Mouse (Mus musculus): ENCODE results near the gene Ttll11. TPM values are rescaled to one million over a fixed set of nuclear protein-coding genes. Genes with fewer than 3 reads are reported as not detected.

Ttll11 gene
- polyA plus RNA-seq, 1 experiment from 2014 or later, result 0.45 TPM

GRCm38 (mm10) chr2:35776935-35777334 is 202.8 kb downstream of the Ttll11 start:
- Histone ChIP-seq H3K4me3 (ENCODE audit: low read depth, low read length) (no peak overlapping the region), H3K4me1 (replicated peaks; ENCODE audit: control insufficient read depth, insufficient read depth, low read length) (no peaks in the 10 kb centered on the region), H3K9ac (ENCODE audit: low read depth, low read length) (no peak overlapping the region), H3K4me2 (no peak overlapping the region), H3K9me3 (ENCODE audit: control insufficient read depth, low read length) (no peaks in the 10 kb centered on the region), H3K27me3 (replicated peaks; ENCODE audit: control insufficient read depth, insufficient read depth, low read length) (no peaks in the 10 kb centered on the region), H3K27ac (ENCODE audit: low read depth, low read length) (no peak overlapping the region), H3K36me3 (ENCODE audit: control insufficient read depth, insufficient read depth, low read length) (no peaks in the 10 kb centered on the region)
- WGBS, result 78% methylated on average over 9 of the region's 9 CpGs
- DNase-seq (ENCODE audit: low spot score) (no peak), ATAC-seq (replicated peaks; ENCODE audit: low FRiP score) (no peak)

GRCm38 (mm10) chr2:35775651-35776055 is 204.1 kb downstream of the Ttll11 start:
- no peak for DNase-seq (ENCODE audit: low spot score)
- H3K27ac ChIP-seq (ENCODE audit: low read depth, low read length), result no peak overlapping the region; the same call in 1 of the 2 replicates
- H3K27me3 ChIP-seq (replicated peaks; ENCODE audit: control insufficient read depth, insufficient read depth, low read length), result no peaks in the 10 kb centered on the region
- no peak overlapping the region for H3K9ac ChIP-seq (ENCODE audit: low read depth, low read length)
- H3K4me1 ChIP-seq (replicated peaks; ENCODE audit: control insufficient read depth, insufficient read depth, low read length), result no peaks in the 10 kb centered on the region
- no peaks in the 10 kb centered on the region for H3K36me3 ChIP-seq (ENCODE audit: control insufficient read depth, insufficient read depth, low read length)
- H3K4me2 ChIP-seq, result no peak overlapping the region
- ATAC-seq (replicated peaks; ENCODE audit: low FRiP score), result no peak
- WGBS, result 38% methylated on average over 5 of the region's 5 CpGs
- H3K4me3 ChIP-seq (ENCODE audit: low read depth, low read length), result no peak overlapping the region
- H3K9me3 ChIP-seq (ENCODE audit: control insufficient read depth, low read length), result no peaks in the 10 kb centered on the region

GRCm38 (mm10) chr2:35770541-35770940 is 209.2 kb downstream of the Ttll11 start:
- H3K36me3 ChIP-seq (ENCODE audit: control insufficient read depth, insufficient read depth, low read length), result no peaks in the 10 kb centered on the region
- no peaks in the 10 kb centered on the region for H3K4me1 ChIP-seq (replicated peaks; ENCODE audit: control insufficient read depth, insufficient read depth, low read length)
- H3K4me3 ChIP-seq (ENCODE audit: low read depth, low read length), result no peak overlapping the region
- no peaks in the 10 kb centered on the region; the same call in 1 of the 2 replicates for H3K27me3 ChIP-seq (replicated peaks; ENCODE audit: control insufficient read depth, insufficient read depth, low read length)
- no peak for DNase-seq (ENCODE audit: low spot score)
- no peak overlapping the region for H3K27ac ChIP-seq (ENCODE audit: low read depth, low read length)
- no peak overlapping the region for H3K4me2 ChIP-seq
- 72% methylated on average over 2 of the region's 2 CpGs for WGBS
- ATAC-seq (replicated peaks; ENCODE audit: low FRiP score), result no peak
- H3K9me3 ChIP-seq (ENCODE audit: control insufficient read depth, low read length), result no peaks in the 10 kb centered on the region
- no peak overlapping the region for H3K9ac ChIP-seq (ENCODE audit: low read depth, low read length)

- Histone ChIP-seq H3K36me3 (ENCODE audit: control insufficient read depth, insufficient read depth, low read length) (no peaks in the 10 kb centered on the region), H3K9ac (ENCODE audit: low read depth, low read length) (no peak overlapping the region), H3K27me3 (replicated peaks; ENCODE audit: control insufficient read depth, insufficient read depth, low read length) (no peaks in the 10 kb centered on the region; the same call in 1 of the 2 replicates), H3K4me1 (replicated peaks; ENCODE audit: control insufficient read depth, insufficient read depth, low read length) (no peaks in the 10 kb centered on the region), H3K27ac (ENCODE audit: low read depth, low read length) (no peak overlapping the region), H3K9me3 (ENCODE audit: control insufficient read depth, low read length) (no peaks in the 10 kb centered on the region), H3K4me2 (no peak overlapping the region), H3K4me3 (ENCODE audit: low read depth, low read length) (no peak overlapping the region)
- DNase-seq (ENCODE audit: low spot score) (no peak), ATAC-seq (replicated peaks; ENCODE audit: low FRiP score) (no peak)
- WGBS, result 76% methylated on average over 12 of the region's 12 CpGs
Observed at GRCm38 (mm10) chr2:35769398-35769797, 210.3 kb downstream of the Ttll11 start.

GRCm38 (mm10) chr2:35768538-35769238 is 211.0 kb downstream of the Ttll11 start:
- Histone ChIP-seq H3K27me3 (replicated peaks; ENCODE audit: control insufficient read depth, insufficient read depth, low read length) (no peaks in the 10 kb centered on the region; the same call in 1 of the 2 replicates), H3K36me3 (ENCODE audit: control insufficient read depth, insufficient read depth, low read length) (no peaks in the 10 kb centered on the region), H3K4me1 (replicated peaks; ENCODE audit: control insufficient read depth, insufficient read depth, low read length) (no peaks in the 10 kb centered on the region), H3K4me3 (ENCODE audit: low read depth, low read length) (no peak overlapping the region), H3K4me2 (no peak overlapping the region), H3K9ac (ENCODE audit: low read depth, low read length) (no peak overlapping the region), H3K9me3 (ENCODE audit: control insufficient read depth, low read length) (no peaks in the 10 kb centered on the region), H3K27ac (ENCODE audit: low read depth, low read length) (no peak overlapping the region)
- no peak for DNase-seq (ENCODE audit: low spot score)
- 34% methylated on average over 4 of the region's 4 CpGs for WGBS
- ATAC-seq (replicated peaks; ENCODE audit: low FRiP score), result peak; percentile 43

GRCm38 (mm10) chr2:35767834-35768537 is 211.7 kb downstream of the Ttll11 start:
- Histone ChIP-seq H3K4me3 (ENCODE audit: low read depth, low read length) (no peak overlapping the region), H3K27ac (ENCODE audit: low read depth, low read length) (no peak overlapping the region), H3K27me3 (replicated peaks; ENCODE audit: control insufficient read depth, insufficient read depth, low read length) (no peaks in the 10 kb centered on the region; the same call in 1 of the 2 replicates), H3K36me3 (ENCODE audit: control insufficient read depth, insufficient read depth, low read length) (no peaks in the 10 kb centered on the region), H3K4me2 (no peak overlapping the region), H3K4me1 (replicated peaks; ENCODE audit: control insufficient read depth, insufficient read depth, low read length) (no peaks in the 10 kb centered on the region), H3K9ac (ENCODE audit: low read depth, low read length) (no peak overlapping the region), H3K9me3 (ENCODE audit: control insufficient read depth, low read length) (no peaks in the 10 kb centered on the region)
- ATAC-seq (replicated peaks; ENCODE audit: low FRiP score), result no peak
- 36% methylated on average over 14 of the region's 14 CpGs for WGBS
- no peak for DNase-seq (ENCODE audit: low spot score)

GRCm38 (mm10) chr2:35764328-35764727 is 215.4 kb downstream of the Ttll11 start:
- Histone ChIP-seq H3K4me1 (replicated peaks; ENCODE audit: control insufficient read depth, insufficient read depth, low read length) (no peaks in the 10 kb centered on the region), H3K4me3 (ENCODE audit: low read depth, low read length) (no peak overlapping the region), H3K9ac (ENCODE audit: low read depth, low read length) (no peak overlapping the region), H3K36me3 (ENCODE audit: control insufficient read depth, insufficient read depth, low read length) (no peaks in the 10 kb centered on the region), H3K27me3 (replicated peaks; ENCODE audit: control insufficient read depth, insufficient read depth, low read length) (no peaks in the 10 kb centered on the region; the same call in 1 of the 2 replicates), H3K4me2 (no peak overlapping the region), H3K9me3 (ENCODE audit: control insufficient read depth, low read length) (no peaks in the 10 kb centered on the region), H3K27ac (ENCODE audit: low read depth, low read length) (no peak overlapping the region)
- ATAC-seq (replicated peaks; ENCODE audit: low FRiP score) (no peak), DNase-seq (ENCODE audit: low spot score) (no peak)
- 65% methylated on average over 8 of the region's 8 CpGs for WGBS

GRCm38 (mm10) chr2:35763818-35764217 is 215.9 kb downstream of the Ttll11 start:
- DNase-seq (ENCODE audit: low spot score) (no peak), ATAC-seq (replicated peaks; ENCODE audit: low FRiP score) (no peak)
- Histone ChIP-seq H3K4me3 (ENCODE audit: low read depth, low read length) (no peak overlapping the region), H3K9ac (ENCODE audit: low read depth, low read length) (no peak overlapping the region), H3K27me3 (replicated peaks; ENCODE audit: control insufficient read depth, insufficient read depth, low read length) (no peaks in the 10 kb centered on the region; the same call in 1 of the 2 replicates), H3K27ac (ENCODE audit: low read depth, low read length) (no peak overlapping the region), H3K4me2 (no peak overlapping the region), H3K4me1 (replicated peaks; ENCODE audit: control insufficient read depth, insufficient read depth, low read length) (no peaks in the 10 kb centered on the region), H3K36me3 (ENCODE audit: control insufficient read depth, insufficient read depth, low read length) (no peaks in the 10 kb centered on the region), H3K9me3 (ENCODE audit: control insufficient read depth, low read length) (no peaks in the 10 kb centered on the region)
- WGBS, result 80% methylated on average over 7 of the region's 7 CpGs

- H3K4me1 ChIP-seq (replicated peaks; ENCODE audit: control insufficient read depth, insufficient read depth, low read length), result no peaks in the 10 kb centered on the region
- no peaks in the 10 kb centered on the region for H3K9me3 ChIP-seq (ENCODE audit: control insufficient read depth, low read length)
- no peak overlapping the region for H3K4me2 ChIP-seq
- H3K9ac ChIP-seq (ENCODE audit: low read depth, low read length), result no peak overlapping the region
- ATAC-seq (replicated peaks; ENCODE audit: low FRiP score) (no peak), DNase-seq (ENCODE audit: low spot score) (no peak)
- no peaks in the 10 kb centered on the region for H3K36me3 ChIP-seq (ENCODE audit: control insufficient read depth, insufficient read depth, low read length)
- no peaks in the 10 kb centered on the region for H3K27me3 ChIP-seq (replicated peaks; ENCODE audit: control insufficient read depth, insufficient read depth, low read length)
- H3K27ac ChIP-seq (ENCODE audit: low read depth, low read length), result no peak overlapping the region
- WGBS, result 81% methylated on average over 5 of the region's 5 CpGs
- no peak overlapping the region for H3K4me3 ChIP-seq (ENCODE audit: low read depth, low read length)
Observed at GRCm38 (mm10) chr2:35761458-35761857, 218.3 kb downstream of the Ttll11 start.
